Mouse (Mus musculus) G1E (cell line): ENCODE data around the gene Fosl1.

Experiments
- CTCF ChIP-seq: IDR thresholded peaks from 2 replicates; pipeline ENCODE4 v1.5.1; 2012; ENCODE audit warnings: low read depth, low read length, inconsistent platforms, mixed read lengths
- GATA1 ChIP-seq: IDR thresholded peaks from 2 replicates; pipeline ENCODE4 v1.6.1; 2012; ENCODE audit warnings: borderline replicate concordance, low read length, inconsistent platforms, mixed read lengths
- GATA2 ChIP-seq: IDR thresholded peaks from 2 replicates; pipeline ENCODE4 v1.6.1; 2012; ENCODE audit warnings: low read depth, low read length, inconsistent platforms, borderline replicate concordance
- POLR2AphosphoS5 ChIP-seq: IDR thresholded peaks from 2 replicates; pipeline ENCODE4 v1.6.1; 2012; ENCODE audit warnings: low read depth, low read length, inconsistent platforms; ENCODE audit not compliant: insufficient replicate concordance
- TAL1 ChIP-seq: conservative IDR thresholded peaks from 2 replicates; pipeline ENCODE4 v1.6.1; 2012; ENCODE audit warnings: low read depth, low read length, inconsistent platforms, mixed read lengths

DNA sequence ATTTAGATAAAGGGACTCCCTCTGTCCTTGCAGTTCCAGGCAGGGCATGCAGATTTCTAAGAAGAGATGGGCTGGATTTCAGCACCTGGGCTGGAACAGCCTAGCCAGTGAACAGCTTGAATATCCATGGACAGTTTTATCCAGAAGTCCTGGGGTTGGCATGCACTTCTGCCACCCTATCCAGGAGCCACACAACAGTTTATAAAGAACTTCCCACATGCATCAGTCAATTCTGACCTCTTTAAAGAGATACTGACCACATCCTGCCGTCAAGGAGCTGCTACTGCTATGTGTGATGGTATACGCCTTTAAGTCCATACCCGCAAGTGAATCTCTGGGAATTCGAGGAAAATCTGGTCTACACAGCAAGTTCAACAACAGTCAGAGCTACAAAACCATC, 18.1 kb upstream of the Fosl1 start:
- TF ChIP-seq CTCF (no peak), POLR2AphosphoS5 (no peak), TAL1 (no peak), GATA2 (no peak), GATA1 (no peak)
